Mouse (Mus musculus) MN1 (cell line): Measurements from ENCODE around the gene Zeb2.

Source experiments
- DNase-seq: peaks from one replicate; pipeline ENCODE4 v3.0.0-alpha.2; 2016; ENCODE audit warnings: low spot score

The Zeb2 gene

DNA sequence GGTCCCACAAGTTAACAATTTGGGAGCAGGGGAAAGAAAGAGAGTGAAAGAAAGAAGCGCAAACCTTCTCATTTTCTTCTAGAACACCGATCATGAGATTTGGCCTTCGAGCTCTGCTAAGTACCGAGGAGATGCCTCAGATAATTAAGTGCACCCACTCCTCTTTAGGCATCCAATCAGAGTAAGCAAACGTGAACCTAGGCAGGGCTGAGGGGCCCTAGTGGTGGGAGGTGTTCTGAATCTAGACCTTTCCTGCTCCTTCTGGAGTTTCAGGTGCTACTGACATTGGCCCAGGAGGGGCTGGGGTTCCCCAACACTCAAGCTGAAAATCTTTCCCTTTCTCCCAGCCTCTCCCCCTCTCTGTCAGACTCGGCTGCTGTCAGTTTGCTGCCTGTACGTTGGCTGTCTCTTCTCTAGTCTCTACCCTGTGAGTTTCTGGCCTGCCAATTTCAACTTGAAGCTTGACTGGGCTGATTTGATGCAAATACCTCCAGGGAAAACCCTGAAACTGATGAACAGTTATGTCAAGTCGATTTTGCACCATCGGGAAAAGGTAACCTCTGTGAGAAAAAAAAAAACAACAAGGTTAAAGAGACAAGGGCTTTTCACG lies 20.5 kb downstream of the Zeb2 start:
- DNase-seq: no peak

DNA sequence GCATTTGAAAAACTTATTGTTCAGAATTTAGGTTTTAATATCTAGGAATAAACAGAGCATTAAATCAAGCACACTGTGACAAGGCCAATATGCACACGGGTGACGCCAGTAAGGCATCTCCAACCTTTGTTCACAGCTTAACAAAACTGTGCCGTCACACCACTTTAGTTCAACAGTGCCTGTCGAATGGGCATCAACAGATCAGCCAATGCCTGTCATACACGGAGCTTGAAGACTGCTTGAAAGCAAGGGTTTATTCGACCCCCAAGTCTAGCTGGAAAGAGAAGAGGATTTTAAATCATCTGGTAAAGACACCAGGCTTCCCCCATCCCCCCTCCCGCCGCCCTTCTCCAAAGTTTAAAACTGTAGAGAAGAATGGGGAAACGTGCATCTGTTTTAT lies 21.4 kb downstream of the Zeb2 start:
- no peak for DNase-seq

DNA sequence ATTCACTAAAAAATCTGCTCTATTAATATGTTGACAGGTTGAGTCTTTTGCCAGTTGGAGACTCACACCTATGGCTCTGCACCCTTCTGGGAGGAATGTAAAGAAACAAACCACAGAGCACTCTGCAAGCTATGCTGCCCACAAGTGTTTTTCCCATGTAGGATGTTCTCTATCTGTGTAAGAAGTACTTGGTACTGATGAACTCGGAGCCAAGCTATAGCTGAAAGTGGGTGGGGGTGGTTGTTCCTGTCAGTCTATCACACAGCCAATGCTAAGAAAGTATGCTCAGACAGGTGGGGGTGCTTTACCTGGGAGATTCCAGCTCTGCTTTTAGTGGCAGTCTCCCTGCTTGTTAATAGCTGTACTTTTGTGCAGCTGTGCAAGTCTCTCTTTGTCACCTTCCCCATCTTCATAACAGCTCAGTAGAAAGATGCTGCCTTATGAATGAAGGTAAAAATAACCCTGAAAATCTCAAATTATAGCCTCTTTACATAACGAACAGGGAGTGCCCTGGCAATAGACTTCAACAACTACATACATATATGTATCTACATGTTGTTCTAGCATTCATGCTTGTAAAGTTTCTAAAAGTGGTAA lies 22.7 kb downstream of the Zeb2 start:
- DNase-seq: no peak

DNA sequence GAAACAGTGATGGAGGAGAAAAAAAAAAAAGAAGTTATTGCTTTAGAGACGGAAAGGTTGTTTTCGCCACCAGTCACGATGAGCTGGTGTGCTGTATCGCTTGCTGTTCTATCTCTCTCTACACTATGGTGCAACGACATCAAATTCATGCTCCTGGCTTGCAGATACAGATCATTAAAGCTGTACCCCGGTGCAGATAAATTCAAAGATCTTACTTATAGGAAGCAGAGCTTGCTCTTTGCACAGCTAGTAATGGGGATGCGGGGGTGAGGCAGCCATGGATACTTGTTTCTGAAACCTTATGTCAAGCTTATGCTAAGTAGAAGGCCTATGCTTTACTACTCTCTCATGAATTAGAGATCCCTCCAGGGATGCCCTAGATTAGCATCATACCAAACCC lies 23.7 kb downstream of the Zeb2 start:
- no peak for DNase-seq

DNA sequence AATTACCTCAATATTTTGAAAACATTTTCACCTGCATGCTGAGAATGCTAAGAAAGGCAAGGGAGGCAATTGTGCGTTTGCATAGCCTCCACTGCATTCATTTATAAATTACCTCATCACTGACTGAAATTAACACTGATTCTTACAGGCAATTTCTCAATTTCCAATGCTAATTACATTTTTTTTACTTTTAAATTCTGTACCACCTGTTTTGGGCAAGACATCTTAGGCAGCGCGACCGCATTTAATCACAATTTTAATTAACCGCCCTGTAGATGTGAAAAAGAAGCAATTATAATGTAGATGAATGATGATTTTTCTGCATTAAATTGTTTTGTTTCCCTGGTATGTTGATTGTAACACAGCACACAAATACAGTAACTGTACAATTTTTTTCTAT lies 24.5 kb downstream of the Zeb2 start:
- no peak for DNase-seq

DNA sequence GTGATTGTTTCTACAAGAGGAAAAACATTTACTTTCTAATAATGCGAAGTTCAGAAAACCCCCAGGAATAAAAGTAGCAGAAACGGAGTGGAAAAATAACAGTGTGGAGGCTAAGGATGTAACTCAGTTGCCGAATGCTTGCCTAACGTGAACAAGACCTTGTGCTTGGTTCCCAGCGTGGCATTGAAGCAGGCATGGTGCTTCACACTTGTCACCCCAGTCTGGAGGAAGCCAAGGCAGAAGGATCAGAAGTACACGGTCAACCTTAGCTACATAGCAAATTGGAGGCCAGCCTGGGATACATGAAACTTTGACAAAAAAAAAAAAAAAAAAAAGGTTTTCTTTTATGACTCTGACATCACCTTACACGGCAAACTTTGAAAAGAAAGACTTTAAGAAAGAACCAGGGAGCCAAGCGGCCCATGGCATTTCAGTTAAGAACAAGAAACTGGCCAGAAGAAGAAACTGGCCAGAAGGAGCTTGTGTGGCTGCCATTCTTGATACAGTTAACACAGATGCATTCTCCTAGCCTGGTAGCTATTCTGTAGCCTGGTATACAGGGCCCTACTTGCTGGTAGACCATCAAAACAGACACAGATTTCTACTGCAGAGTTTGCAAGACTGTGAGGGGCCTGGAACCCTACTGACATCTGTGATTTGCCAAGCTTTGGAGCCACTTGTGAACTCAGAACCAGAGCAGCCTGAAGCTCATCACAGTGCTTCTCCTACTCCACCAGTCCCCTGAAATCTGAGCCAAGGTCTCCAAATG lies 26.5 kb downstream of the Zeb2 start:
- no peak for DNase-seq

DNA sequence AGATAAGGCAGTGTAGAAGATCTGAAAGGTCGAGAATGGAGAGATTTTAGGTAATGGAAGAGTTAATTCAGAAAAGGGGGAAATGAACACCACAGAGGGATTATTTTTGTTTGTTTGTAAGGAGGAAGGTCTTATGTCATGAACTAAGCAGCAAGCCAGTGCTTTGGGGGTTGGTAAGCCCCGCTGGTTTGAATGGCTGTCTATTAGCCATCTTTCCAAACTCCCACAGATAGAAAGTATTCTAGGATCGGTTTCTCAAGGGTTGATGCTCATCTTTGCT lies 28.0 kb downstream of the Zeb2 start:
- DNase-seq: no peak

DNA sequence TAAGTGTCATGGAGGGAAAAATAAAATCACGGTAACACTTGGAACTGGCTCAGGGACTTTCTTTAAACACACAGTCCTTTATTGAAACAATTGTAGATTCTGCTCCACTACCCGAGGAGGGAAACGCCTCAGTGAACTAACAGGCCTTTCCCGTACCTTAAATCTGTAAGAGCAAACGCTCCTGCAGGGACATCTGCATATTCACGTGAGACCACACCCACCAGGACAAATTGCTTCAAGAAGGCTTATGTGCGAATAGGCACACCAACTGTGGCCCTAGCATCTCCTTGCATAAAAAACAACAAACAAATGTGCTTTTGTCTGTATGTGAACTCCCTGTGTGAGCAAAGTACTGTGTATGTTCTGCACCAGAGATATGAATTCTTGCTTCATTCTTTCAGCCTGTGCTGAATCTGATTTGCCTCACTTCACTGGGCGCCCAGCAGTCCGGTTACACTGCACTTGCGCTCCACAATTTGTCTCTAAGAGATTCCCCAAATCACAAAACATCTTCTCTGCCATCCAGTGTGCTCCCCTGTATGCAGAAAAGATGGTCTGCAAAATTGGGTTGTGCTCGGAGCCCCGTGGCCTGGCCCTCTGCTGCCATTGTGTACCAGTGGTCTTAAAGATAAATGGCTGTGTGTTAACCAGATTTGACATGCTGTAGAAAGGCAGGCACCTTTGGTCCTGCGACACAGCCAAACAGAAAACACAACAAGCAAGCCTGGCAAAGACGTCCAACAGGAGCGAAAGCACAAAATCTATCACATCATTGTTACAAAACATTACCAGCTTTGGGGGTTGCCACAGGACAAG lies 28.6 kb downstream of the Zeb2 start:
- no peak for DNase-seq

DNA sequence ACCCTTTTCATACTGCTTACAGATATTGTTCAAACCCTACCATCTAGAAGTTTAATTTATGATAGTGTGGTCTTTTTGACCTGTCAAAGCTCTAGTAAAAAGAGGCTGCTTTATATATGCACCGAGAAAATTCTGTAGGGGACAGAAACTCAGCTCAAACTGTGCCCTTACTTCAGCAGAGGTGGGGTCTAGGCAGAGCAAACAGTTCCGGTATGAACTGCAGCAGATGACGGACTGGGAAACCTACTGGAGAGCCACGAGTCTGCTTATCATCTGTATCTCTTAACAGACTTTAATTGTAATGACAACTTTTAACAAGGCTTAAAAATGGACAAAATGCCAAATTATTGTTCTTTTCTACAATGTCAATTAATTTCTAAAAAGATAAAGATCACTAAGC lies 30.0 kb downstream of the Zeb2 start:
- no peak for DNase-seq

DNA sequence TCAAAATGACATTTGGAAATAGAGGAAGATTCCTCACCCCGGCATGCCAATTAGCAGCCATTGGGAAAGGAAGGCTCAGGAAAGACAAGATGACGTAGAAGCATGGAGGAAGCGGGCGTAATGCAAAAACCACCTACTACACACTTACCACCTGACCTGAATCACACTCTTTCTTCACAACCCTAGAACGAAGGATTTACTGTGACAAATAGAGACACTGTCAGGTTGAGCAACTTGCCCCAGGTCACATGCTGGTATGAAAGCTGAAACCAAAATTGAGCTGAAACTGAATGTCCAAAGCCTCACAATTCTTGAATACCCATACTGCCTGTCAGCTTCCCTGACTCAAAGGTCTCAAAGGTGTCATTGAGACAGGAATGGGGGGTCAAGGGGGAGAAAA lies 31.5 kb downstream of the Zeb2 start:
- DNase-seq: no peak

DNA sequence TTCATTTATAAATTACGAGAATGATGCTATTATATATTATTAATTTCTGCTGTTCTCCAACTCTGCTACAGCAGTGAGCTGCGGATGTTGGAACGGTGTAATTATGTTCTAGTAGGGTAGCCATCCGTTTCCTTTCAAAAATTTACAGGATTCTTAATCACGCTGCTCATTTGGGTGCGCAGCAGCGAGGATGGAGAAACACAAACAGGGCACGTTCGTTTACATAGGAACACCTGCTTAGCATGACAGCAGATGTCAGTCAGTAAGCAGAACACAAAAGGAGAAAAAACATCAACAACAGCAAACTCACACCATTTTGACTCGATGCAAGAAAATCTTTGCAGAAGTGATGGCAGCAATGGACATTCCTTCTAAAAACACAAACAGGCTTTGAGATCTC lies 34.2 kb downstream of the Zeb2 start:
- no peak for DNase-seq

DNA sequence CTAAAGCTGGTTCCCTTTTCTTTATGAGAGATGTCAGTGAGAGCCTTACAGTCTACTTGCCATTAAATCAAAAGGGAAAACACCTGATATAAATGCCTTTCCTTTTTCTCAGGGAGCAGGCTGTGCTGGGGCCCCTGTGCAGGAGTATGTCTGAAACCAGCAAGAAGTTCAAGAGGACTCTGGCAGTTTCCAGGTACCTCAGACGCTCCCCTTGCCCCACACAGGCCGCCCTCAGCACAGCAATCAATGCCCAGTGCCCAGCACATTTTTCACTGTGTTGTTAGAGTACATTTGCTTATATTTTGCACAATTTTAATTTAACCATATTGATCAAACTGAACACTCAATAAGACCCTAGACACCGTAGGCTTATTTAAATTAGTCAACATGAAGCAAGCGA lies 35.6 kb downstream of the Zeb2 start:
- no peak for DNase-seq

DNA sequence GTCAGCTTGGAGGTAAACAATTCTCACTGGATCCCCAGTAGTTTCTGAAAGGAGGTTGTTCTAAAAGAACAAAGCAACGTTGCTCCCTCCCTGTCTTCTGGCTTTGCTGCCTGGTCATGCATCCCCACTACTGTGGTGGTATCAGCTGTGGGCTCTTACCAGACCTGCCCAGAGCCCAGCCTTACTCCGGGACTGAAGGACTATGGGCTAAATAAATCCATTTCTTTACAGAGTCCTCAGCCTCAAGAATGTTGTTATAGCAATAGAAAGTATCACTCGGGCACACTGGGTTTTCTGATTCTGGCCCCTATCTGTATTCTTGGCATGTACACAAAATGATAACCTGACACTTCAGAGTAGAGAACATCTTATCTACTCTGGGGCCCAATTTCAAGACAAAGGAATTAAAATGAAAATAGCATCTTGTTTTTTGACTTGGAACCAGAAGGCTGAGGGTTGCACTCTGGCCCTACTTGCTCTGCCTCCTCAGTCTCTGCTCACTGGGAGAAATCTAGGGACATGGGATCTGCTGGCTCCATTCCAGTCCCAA lies 39.2 kb downstream of the Zeb2 start:
- DNase-seq: no peak

DNA sequence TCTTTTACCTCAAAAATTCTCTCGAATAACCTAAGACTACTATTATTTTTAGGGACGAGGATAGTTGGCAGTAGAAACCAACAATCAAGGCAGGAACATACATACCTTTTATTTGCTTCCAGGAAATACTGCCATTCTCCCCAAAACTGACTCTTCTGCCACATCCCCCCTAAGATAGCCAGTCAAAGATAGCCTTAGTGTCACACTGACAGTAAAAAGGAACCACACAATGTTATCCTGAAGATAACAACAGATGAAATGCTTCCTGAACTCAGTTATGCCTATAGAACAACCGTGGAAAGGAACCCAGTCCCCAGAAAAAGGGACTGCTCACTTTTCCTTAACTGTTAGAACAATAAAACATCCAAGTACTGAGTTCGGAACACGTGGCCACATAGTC lies 39.8 kb downstream of the Zeb2 start:
- DNase-seq: no peak

DNA sequence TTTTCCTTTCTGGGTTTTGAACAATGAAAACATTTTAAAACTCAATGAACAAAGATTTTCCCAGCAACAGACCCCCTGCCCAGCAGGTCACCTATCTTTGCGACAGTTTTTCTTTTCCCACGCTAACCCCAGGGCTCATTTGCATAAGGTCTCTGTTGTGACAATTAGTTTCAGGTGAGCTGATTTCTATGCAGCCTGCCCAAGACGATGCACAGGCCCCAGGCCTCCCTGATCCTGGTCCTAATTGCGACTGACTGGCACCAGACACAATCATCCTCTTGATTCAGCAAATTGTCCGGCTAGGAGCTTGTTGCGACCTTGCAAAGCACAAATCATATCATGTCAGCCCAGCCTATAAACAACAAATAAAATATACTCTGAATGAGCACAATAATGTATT lies 44.2 kb downstream of the Zeb2 start:
- DNase-seq: no peak

DNA sequence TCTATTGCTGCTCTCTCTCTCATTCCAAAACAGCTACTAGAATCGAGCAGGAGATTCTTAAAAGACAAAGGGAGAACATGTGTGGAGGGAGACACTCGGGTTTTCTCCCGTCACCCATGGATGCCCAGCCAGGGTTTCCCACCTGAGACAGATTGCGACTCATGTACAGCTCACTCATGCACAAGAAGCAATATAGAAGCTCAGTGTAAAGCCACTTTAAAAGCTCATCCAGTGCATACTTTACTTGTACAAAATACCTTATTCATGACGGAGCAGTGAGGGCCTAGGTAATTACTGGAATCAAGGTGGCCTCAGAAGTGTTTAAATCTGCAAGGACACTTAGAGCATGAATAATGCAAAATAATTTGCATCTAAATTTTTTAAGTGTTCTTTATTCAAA lies 45.9 kb downstream of the Zeb2 start:
- no peak for DNase-seq

DNA sequence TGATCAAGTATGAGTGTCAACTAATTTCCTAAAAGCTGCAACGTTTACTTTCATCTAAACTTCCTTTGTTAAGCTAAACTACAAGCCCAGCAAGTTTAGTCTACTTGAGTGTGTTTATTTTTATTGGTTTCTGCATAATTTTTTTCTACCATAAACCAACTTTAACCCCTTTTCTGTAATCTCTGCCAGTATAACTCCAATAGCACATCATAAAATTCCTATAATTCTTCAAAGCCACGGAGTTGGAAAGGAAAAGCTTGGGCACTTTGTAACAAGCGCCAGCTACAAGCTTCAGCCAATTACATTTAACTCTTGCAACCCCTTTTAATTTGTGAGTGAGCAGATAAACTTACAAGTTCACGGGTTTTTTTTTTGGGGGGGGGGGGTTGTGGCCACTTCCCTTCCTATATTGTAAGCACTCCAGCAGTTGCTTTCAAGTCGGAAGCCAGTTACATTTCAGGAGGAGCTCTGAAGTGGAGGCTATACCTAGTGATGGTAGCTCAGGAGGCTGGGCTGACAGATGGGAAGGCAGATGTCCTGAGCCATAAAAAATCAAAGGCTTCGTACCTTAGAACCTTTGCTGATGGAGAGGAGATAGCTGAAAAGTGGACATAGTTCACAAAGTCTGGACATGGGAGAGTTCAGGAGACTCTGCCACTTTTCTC lies 46.5 kb downstream of the Zeb2 start:
- DNase-seq: no peak

DNA sequence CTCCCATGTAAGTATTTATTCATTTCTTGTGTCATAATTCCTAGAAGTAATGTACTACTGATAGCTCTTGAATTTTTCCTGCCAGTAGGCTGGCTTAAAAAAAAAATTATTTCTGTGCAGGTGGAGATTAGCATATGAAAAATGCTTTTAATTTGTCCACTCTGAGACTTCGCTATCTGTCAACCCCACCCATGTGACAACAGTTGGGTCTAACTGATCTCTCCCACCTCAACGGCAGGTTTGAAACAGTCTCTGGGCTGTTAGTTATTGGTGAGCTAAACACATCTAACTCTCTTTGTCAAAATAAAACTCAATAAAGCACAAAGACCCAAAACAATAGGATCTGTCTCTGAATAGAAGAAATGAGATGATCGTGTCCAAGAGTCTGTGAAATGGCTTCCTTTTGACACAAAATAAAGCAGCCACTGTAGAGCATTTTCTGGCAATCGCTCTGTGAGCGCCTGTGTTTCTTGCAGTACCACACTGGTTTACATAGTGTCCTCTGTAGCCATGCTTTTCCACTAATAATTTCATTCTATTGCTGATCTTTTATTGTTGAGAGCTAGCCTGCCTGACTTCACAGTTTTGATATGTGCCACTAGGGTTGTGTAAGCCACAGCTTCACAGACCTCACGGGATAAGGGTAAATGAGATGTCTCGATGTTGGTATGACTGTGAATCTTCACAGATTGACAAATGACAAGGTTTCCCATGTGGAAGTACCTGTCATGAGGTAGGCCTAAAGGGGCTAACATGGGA lies 48.2 kb downstream of the Zeb2 start:
- no peak for DNase-seq

DNA sequence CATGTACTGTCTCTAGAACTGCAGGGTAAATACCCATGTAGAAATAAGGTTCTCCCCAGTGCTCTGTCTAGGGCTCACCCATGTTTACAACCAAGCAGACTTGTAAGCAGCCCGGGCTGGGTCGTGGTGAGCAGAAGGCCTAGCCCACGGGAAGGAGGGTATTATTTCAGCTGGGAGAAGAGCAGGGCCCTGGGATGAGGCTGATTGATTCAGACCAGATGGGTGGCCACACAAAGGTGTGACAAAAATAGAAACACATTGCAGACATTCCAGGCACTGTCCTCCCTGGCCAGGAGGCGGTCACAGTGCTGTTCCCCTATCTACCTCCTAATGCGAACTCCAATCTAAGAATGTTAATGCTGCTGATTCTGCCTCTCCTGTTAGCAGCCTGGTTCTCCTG lies 50.1 kb downstream of the Zeb2 start:
- DNase-seq: no peak

DNA sequence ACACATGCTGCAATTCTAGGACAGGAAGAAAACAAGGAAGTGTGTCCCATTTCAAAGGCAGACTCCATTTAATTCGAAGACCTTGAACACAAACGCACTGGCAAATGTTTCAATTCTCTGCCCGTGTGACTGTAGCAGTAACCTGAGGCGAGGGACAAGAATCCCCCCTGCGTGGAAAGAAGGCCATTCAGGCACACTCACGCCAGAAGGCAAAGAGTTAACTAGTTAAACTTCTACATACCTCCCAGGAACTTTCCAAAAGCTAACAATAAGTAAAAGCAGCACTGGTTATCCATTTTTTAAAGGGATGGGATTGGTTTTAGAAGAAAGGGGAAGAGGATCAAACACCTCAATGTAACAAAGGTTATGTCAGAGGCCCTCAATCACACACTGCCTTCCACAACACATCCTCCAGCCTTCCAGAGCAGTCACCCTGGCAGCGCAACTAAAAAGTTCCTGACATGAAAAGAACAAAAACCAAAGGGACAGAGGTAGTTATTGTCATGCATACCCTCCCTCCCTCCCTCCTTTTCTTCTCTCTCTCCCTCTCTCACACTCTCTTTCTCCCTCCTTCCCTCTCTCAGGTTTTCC lies 53.8 kb downstream of the Zeb2 start:
- no peak for DNase-seq

DNA sequence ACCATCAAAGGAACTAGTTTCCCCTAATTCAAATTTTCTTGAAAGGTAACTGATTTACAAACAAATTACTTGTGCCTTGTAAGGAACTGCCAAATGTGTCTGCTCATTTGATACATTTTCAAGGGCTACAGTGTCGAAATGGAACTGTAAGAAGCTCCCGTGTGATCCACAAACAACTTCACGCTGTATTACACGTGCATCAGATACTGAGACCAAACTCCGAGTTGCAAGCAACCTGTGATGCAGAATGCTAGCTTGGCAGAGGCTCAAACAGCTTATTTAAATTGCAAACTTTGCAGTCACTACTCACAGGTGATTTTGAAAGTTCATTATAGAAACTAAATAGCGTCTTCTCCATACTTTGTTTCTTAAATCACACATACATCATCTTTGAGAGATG lies 55.1 kb downstream of the Zeb2 start:
- no peak for DNase-seq
